Mouse (Mus musculus) liver, adult (tissue): ENCODE results near the gene Sphk1.

Source experiments
- GATA4 ChIP-seq: IDR thresholded peaks from 2 replicates; pipeline ENCODE4 v1.6.1; 2014; ENCODE audit warnings: mild to moderate bottlenecking, low read length; ENCODE audit not compliant: insufficient replicate concordance

Gene Sphk1

DNA sequence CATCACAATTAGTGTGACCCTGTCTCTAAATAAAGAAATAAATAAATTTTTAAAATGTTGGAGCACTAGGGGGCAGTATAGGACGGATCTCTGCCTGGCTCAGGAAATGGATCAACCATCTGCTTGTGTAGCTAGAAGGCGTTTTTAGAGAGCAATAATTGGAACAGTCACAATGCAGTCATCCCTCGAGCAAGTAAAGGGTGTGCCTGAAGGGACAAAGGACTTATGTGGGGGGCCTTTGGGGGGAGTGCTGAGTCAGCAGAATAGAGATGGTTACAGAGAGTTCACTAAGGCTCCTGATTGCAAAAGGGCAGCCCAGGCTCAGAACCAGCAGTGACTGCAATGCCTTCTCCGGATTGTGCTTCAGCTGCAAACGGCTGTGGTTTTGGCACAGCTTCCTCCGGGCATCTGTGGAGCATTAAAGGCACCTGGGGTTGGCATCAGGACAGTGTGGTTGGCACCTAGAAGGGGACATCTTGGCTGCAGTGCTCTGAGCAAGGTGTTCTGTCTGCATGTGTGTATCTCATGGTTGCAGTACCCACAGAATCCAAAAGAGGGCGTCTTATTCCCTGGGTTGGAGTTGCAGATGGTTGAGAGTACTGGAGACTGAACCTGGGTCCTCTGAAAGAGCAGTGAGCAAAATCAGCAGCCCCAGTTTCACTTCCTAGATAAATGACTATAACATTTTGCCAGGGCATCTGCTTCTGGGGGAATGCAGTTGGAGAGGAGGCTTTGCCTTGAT, 29.5 kb upstream of the Sphk1 start:
- TF ChIP-seq GATA4 = no peak

DNA sequence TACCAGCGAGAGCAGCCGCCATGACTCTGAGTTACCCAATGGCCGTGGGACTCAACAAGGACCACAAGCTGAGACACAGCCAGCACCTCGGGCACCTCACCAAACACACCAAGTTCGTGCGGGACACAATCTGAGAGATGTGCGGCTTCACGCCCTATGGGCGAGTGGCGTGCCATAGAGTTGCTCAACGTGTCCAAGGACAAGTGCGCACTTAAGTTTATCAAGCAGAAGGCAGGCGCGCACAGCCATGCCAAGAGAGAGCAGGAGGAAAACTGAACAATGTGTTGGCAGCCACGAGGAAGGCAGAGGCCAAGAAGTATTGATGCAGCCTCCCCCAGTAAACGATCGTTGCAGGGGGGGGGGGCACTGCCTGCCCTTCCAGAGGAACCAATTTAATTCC, 26.2 kb upstream of the Sphk1 start:
- no peak for TF ChIP-seq GATA4

- no peak for TF ChIP-seq GATA4
Observed at GRCm38 (mm10) chr11:116505573-116505972, 25.2 kb upstream of the Sphk1 start.

DNA sequence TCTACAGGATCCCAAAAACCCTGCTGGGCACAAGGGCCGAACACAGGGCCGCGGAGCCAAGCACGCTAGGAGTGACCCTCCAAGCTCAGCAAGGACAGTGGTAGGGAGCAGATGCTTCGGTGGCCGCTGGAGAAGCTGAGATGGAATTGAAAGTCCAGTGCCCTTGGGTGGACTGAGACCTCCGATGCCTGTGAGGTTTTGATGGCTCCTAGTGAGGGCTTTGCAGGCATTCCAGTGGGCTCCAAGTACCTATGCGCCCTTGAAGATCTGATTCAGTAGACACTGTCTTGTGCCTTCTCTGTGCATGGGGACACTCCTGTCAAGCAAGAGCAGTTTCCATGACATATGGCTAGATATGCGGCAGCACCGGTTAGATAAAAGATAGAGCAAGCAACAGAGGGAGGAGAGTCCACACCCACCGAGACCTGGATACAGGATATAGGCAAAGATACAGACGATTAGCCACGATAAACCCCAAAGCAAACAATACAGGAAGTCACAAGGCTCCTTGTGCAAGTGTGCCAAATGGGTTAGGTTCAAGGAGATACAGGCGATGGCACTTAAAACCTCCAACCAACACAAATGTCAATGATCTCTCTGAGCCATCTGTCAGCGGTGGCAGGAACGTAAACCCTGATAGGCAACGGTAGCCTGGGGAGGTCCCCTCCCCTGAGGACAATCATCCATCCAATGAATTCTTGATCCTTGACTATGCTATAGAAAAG, 24.4 kb upstream of the Sphk1 start:
- TF ChIP-seq GATA4 = no peak

DNA sequence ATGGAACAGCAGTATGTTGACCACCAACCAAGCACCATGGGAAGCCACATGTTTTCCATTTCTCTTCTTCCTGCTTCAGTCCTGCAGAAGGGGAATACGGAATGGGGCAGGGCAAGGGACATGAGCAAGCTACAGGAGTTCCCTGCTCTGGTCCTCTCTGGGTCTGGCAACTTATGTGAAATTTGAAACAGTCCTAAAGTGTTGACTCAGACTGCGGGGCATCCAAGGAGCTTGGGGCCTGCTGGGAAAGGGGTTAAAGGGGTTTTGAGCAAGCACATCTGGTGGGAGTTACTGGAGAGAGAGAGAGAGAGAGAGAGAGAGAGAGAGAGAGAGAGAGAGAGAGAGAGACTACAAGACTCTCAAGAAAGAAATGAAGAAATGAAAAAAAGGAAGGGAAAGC, 22.0 kb upstream of the Sphk1 start:
- no peak for TF ChIP-seq GATA4

DNA sequence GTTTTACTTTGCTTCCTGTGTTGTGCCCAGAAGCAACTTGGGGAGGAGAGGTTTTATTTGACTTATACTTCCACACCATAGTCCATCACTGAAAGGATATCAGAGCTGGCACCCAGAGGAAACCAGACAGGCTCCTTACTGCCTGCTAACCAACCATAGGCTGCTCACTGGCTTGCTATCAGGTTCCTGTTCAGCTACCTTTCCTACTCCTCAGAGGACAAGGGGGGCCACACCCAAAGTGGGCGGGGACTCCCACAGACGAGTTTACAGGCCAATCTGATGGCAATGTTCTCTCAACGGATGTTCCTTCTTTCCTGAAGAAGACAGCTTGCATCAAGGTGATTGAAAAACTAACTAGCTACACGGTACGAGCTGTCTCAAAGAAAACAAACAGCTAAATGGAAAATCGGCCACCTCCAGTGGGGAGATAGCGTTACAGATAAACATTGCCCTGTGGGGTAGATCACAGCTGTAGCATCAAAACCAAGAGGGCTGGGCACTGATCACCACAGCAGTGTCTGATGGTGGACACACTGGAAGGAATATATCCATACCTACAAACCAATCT, 19.3 kb upstream of the Sphk1 start:
- TF ChIP-seq GATA4 = no peak

DNA sequence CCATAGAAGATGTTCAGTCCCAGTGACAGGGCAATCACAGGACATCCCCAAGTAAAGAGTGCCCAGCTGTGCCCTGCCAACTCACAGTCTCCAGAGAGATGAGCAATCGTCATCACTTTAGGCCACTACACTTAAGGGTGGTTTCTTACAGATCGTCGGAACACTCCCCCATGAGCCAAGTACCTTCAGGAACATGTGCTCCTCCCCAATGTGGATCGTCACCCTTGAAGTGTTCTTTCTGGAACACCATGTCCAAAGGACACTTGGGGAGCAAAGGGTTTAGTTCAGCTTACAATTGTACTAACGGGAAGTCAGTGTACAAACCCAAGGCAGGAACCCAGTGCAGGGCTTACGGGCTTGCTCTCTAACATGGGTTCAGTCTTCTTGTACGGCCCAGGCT, 18.6 kb upstream of the Sphk1 start:
- no peak for TF ChIP-seq GATA4

GRCm38 (mm10) chr11:116512987-116513386, 17.7 kb upstream of the Sphk1 start:
- TF ChIP-seq GATA4 = no peak

- TF ChIP-seq GATA4 = no peak
Observed at GRCm38 (mm10) chr11:116513531-116514038, 17.1 kb upstream of the Sphk1 start.

- TF ChIP-seq GATA4 = no peak
Observed at GRCm38 (mm10) chr11:116515330-116516020, 15.2 kb upstream of the Sphk1 start.

GRCm38 (mm10) chr11:116518482-116518881, 12.2 kb upstream of the Sphk1 start:
- no peak for TF ChIP-seq GATA4

DNA sequence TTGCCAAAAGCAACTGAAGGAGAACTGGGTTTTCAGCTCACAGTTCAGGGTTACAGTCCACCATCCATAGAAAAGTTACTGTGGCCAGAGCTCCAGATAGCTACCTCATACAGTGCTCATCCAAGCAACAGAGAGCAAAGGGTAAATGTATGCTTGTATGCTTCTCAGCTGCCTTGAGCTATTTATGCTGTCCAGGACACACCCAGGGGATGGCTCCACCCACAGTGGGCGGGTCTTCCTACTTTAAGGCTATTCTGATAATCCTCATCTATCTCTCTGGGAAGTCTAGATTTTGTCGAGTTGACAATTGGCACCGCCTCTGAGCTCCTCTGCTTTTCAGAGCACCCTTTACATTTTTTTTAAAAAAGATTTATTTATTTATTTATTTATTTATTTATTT, 9.6 kb upstream of the Sphk1 start:
- TF ChIP-seq GATA4 = no peak

DNA sequence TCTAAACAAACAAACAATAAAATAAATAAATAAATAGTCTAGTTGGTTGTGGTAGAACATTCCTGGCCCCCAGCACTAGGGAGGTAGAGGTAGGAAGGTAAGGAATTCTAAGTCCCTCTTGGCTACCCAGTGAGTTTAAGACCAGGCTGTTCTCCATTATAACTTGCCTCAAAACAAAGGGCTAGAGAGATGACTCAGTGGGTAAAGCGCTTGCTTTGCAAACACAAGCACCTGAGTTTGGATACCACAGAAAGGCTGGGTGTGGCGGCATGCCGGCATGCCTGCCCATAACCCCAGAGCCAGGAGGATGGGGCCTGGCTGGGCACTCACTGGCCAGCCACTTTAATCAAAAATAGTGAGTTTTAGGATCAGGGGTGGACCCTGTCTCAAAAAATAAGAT, 8.7 kb upstream of the Sphk1 start:
- TF ChIP-seq GATA4 = no peak

DNA sequence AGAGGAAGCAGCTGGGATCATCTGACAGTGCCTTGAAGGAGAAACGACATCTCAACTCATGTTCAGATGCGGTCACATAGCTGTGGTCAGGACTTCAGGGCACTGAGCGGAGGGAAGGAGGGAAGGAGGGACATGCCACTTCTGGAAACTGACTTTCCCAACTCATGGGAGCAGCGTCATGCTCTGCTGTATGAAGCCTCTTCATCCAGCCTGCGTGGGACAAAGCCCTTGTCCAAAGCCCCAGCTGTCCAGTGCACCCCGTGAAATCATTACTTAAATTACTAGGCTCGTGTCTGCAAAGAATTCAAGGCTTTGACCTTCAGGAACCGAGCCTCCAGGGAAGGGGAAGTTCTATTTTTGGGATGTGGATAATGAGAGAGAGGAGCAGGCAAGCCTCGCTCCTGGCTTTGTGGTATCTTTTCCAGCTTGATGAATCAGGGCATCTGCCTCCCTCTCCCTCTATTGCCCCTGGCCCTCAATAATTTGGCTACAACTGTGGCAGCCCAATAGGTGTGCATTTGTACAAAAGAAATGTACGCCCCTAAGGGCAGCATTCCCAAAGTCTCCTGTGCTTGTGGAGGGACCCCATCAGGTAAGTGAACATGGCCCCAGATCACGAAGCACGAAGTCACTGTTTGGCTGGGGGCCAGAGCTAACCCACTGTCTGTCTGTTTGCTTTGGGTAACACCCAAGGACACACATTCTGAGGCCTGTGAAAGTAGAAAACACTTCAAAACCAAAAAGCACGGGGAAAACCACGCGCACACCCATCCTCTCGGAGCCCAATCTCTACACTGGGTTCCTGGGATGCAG, 7.6 kb upstream of the Sphk1 start:
- TF ChIP-seq GATA4 = no peak

DNA sequence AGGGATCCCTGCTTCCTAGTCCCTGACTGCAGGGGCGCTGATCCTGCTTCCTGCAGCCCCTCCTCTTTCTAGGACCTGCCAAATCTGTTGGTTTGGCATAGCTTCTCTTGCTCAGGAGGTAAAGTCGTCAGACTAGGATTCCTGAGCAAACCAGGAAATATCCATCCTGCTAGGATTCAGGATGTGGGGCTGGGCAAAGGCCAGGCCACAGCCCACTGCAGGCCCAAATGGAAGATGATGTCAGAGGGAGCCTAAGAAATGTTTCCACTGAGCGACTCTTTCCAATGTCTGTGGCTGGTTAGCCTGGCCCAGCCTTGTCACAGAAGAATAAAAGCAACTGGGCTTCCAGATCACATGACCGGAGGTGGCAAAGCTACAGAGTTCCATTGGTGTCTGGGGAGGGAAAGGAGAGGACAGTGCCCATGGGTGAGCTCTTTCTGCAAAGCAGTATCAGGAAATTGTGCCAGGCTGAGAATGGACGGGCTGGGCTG, 7.0 kb upstream of the Sphk1 start:
- no peak for TF ChIP-seq GATA4

DNA sequence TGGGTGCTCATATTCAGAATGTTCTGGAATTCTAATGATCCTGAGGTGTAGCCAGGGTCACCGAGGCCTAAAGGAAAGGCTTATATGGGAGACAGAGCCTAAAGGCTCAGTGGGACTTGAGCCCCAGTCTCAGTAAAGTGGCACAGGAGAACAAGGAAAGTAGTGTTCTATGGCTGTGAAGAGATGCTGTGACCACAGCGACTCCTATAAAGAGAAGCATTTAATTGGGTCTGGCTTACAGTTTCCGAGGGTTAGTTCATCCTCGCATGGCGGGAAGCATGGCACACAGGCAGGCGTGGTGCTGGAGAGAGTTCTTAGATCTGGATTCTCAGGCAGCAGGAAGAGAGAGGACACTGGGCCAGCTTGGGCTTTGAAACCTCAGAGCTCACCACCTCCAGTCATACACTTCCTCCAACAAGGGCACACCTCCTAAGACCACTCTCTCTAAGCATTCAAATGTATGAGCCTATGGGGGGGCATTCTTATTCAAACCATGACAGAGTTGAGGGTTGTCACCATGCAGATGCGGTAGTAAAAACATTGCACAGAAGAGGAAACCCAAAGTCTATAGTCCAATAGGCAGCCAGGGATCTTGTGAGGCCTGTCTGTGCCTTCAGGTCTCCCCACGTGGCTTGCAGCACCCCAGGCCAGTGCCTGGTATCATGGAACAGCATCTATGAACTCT, 1.9 kb upstream of the Sphk1 start:
- no peak for TF ChIP-seq GATA4
